Mouse (Mus musculus): ENCODE measurements around the gene Ankrd36.

The Ankrd36 gene

DNA sequence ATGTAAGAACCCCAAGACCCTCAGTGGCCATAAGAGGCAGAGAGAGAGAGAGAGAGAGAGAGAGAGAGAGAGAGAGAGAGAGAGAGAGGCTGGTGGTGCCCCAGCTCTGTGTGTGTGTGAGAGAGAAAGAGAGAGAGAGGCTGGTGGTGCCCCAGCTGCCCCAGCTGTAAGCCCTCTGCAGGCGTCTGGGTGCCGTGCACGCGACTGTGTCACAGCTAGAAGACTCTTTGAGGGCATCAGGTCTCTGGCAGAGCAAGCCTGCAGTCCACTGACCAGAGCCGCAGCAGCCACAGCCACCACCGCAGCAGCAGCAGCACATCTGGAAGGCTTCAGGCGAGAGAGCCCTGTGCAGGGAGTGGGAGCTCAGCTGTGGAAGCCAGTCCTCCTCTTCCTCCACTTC lies 114.8 kb downstream of the Ankrd36 start:
- DNase-seq (ENCODE audit: inconsistent ontology term), result no peak

DNA sequence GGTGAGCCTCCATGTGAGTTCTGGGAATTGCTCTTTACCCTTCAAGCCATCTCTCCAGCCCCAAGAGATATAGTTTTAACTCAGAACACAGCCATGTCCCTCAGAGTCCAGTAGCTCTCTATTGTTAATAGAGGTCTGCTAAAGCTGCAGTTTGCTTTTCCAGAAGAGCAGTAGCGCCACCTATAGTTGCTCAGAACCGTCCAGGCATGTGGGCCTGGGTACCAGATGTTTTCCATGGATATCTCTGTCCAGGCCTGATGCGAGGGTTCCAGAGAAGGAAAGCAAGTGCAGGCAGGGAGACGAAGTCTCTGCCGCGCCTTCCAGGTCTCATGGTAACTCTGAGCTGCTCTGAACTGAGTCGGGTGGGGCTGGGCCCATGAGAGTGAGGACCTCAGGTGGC lies 122.3 kb downstream of the Ankrd36 start:
- DNase-seq (ENCODE audit: inconsistent ontology term), result no peak

DNA sequence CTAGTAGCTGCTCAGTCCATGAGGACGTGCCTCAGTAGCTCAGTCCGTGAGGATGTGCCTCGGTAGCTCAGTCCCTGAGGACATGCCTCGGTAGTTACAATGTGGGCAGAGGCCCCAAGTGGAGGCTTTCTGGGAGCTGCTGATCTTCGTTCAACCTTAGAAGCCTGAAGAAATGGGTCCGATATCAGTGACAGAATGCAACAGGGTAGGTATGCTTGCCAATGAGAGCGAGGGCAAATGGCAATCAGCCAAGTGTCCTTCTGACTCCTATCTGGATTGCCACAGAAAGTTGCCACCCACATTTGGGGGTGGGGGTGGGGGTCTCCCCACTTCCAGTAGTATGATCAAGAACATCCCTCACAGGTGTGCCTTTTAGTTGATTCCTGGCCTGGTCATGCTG lies 131.3 kb downstream of the Ankrd36 start:
- DNase-seq (ENCODE audit: inconsistent ontology term), result no peak

DNA sequence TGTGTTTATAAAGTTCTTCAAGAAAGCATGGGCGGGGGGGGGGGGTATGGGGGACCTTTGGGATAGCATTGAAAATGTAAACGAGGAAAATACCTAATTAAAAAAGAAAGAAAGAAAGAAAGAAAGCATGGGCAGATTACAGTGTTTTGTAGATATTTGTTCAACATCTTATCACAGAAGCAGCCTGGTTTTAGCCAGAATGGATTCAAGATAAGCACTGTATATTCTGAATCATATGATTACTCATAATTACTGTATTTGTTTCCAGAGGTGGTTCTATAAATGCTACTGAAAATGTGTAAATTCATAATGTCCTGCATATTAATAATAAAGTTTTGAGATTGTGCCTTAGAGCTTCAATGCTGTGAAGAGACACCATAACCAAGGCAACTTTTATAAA lies 131.8 kb downstream of the Ankrd36 start:
- no peak for DNase-seq (ENCODE audit: inconsistent ontology term)

DNA sequence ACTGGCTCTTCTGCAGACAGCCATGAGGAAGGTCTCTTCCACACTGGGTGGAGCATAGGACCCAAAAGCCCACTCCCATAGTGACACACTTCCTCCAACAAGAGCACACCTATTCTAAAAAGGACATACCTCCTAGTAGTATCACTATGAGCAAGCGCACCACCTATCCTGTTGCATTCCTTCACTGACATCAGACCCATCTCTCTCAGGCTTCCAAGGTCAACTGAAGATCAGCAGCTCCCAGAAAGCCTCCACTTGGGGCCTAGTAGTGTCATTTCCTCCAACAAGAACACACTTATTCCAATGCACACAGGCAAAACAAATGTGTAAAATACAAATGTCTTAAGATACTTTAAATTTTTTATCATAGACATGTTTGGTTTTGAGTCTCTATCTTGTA lies 132.3 kb downstream of the Ankrd36 start:
- no peak for DNase-seq (ENCODE audit: inconsistent ontology term)

DNA sequence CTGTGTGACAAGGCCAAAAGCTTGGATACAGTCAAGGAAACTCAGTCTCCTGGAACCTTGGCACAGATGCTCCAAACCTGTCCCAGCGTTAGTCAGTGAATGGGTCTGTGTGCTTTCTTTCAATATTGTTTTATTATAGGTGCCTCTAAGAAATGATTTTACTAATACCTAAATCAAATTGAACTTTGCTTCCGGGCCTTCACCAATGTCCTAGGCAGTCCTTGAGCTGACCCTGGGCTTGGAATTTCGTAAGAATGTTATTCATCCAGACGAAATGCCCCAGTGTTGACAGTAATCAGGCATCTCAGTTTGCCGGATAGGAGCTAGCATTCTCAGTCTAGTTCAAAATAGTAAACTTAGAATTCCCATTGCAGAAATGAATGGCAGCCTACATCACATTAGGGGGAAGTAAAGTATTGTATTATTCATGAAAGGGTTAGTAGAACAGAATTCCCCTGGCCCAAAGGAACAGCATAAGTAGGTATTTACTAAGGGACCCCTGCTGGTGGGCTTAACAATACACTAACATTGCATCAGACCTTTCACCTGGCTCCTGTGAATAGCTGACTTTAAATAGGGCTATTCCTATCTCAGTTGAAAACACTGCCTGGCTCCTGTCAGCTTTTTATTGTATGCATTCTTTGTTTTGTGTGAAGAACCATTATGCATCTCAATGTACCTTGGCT lies 132.9 kb downstream of the Ankrd36 start:
- no peak for DNase-seq (ENCODE audit: inconsistent ontology term)

DNA sequence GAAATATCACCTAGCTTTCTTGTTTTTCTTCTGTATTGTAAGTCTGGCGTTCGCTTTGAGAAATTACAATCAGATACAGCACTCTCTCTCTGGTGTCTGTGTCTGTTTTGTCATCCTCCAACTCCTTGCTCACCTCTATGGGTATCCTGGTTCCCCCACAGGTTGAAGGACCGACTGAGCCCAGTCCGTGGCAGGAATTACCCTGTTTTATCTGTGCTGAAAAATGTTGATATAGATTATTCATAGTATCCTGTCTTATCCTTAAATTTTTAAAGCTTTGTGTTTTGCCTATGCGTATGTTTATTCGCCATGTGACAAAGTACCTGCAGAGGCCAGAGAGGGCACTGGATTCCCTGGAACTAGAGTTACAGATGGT lies 133.5 kb downstream of the Ankrd36 start:
- DNase-seq (ENCODE audit: inconsistent ontology term), result no peak

DNA sequence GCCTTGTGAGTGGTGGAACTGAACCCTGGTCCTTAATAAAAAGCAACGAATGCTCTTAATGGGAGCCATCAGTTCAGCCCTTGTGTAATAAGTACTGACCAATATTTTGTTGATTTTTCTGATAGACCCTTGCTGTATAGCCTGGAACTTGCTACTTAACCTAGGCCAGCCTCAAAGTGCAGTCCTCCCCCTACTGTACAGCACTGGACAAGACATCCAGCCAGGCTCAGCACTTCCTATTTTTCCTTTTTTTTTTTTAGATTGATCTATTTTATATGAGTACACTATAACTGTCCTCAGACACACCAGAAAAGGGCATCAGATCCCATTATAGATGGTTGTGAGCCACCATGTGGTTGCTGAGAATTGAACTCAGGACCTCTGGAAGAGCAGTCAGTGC lies 133.9 kb downstream of the Ankrd36 start:
- DNase-seq (ENCODE audit: inconsistent ontology term), result no peak

DNA sequence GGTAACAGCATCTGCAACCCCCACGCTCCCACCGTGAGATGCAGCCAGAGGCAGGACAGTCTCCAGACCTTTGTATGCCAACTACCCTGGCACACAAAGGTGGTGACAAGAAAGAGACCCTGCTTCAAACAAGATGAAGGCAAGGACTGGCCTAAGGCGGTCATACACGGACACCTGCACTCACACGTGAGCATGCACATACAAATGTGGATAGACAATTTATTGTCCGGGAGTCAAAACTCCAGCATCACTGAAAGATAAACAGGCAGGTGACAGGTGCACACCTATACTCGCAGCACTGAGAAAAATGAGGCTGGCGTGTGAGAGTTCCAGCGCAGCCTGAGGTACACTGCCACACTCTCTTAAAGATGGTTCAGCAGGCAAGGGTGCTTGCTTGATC lies 136.5 kb downstream of the Ankrd36 start:
- DNase-seq (ENCODE audit: inconsistent ontology term), result no peak

GRCm38 (mm10) chr11:5706874-5707529 lies 137.5 kb downstream of the Ankrd36 start:
- DNase-seq (ENCODE audit: inconsistent ontology term), result no peak

DNA sequence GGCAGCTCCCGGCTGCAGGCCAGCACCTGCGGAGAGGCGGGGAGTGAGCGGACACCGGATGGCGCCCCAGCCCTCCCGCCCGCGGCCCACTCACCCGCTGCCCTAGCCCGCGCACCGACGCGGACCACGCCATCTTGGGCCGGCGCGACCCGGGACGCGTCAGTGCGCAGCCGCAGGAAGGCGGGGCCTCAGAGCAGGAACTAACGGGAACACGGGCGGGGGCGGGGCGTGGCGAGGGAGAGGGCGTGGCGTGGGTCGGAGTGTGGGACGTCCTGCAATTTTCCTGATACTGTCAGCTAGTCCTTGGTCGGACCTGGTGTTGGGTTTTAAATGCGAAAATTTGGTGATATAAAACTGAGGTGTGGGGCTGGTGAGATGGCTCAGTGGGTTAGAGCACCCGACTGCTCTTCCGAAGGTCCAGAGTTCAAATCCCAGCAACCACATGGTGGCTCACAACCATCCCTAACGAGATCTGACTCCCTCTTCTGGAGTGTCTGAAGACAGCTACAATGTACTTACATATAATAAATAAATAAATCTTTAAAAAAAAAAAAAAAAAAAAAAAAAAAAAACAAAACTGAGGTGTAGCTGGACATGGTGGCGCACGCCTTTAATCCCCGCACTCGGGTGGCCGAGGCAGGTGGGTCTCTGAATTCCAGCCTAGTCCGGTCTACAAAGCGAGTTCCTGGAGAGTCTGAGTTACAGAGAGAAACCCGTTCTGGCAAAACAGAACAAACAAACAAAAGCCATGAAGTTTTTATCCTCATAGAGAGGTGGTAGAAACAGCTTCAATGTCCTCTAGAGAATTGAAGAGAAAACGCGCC lies 138.3 kb downstream of the Ankrd36 start:
- DNase-seq (ENCODE audit: inconsistent ontology term), result peak; percentile 97

- no peak for DNase-seq (ENCODE audit: inconsistent ontology term)
These were observed 145.7 kb downstream of the Ankrd36 start for GRCm38 (mm10) chr11:5715179-5715578.

DNA sequence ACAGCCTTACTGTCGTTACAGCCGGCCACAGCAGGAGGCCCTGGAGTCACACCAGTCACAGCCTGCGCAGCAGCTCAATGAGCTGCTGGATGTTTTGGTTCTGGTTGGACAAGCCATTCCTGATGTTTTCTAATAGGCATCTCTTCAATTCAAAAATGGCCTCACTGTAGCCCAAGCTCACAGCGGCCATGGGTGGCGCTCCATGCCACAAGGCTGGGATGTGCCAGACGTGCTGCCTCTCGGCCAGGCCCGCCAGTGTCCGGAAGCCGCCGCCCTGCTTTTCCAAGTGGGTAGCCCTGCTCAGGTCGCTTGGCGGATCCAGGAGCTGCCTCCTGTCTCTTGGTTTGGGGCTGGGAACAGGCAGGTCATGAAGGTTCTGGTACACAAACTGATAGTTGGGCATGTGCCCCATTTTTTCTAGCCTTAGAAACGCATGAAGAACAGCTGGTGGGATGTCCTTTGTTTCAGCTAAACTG lies 146.2 kb downstream of the Ankrd36 start, which contains the start of gene Mrps24:
Gene Mrps24, minus strand, starts transcription at position 51 of the 476 bp plus-strand sequence.
- no peak for DNase-seq (ENCODE audit: inconsistent ontology term)

GRCm38 (mm10) chr11:5716246-5716645 lies 146.8 kb downstream of the Ankrd36 start:
- no peak for DNase-seq (ENCODE audit: inconsistent ontology term)

- DNase-seq (ENCODE audit: inconsistent ontology term), result no peak
These were observed 147.6 kb downstream of the Ankrd36 start for GRCm38 (mm10) chr11:5716938-5717705.

DNA sequence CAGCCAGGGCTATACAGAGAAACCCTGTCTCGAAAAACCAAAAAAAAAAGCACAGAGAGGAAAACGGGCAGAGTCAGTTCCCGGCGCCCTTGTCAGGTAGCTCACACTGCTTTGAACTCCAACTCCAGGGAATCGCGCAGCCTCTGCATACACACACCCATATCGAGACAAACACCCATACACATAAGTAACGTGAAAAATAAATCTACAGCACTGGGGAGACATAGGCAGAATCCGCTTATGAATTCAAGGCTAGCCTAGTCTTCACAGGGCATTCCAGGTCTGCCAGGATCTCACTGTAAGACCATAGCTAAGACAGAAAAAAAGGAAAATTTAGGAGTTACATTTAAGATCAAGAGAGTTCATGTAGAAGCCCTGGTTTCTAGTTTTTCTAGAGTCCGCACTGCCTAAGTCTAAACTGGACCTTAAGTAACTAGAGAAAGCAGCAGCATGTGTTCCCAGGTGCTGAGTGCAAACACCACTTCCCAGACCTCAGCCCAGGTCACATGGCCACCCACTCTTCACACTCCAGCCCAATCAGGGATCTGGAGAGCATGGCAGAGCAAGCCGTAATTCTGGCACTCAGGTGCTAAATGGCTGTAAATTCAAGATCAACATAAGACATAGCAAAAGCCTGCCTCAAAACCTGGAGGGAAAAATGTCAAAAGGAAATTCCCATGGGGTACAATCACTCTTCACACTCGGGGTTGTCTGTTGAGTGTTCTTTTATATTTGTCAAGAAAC lies 149.3 kb downstream of the Ankrd36 start:
- no peak for DNase-seq (ENCODE audit: inconsistent ontology term)

- no peak for DNase-seq (ENCODE audit: inconsistent ontology term)
These were observed 160.1 kb downstream of the Ankrd36 start for GRCm38 (mm10) chr11:5729582-5729981.

DNA sequence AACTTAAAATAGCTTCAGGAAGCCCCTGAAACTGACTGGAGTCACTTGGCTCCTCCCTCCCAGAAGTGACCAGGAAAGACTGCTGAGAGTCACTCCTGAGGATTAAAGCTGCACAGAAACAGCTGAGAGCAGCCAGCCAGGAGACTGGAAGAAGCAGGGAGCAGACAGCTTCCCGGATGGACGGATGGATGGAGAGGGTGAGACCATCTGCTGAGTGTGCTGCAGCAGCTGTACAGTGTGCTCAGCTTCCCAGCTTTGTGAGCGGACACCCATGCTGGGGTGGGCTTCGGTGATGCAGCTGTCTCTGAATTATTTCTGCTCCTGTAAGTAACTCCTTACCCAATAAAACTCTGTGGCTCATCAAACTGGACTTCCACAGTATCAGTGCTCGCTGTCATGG lies 162.9 kb downstream of the Ankrd36 start:
- DNase-seq (ENCODE audit: inconsistent ontology term), result no peak

DNA sequence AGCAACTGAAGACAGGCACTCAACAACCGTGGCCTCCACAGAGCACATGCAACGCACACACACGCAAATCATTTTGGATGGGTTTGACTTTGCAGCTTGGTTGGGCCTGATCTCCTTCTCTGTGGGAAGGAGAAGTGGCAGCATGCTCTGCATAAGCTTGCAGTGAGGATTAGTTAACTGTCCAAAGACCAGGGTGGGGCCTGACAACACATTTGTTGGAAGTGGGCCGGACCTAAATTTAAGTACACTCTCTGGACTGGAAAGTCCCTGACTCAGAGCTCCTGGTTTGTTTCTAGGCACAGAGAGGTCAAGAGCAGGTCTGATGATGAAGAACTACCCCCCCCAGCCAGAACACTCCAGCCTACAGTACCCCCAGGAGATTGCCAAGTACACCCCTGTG lies 164.8 kb downstream of the Ankrd36 start:
- DNase-seq (ENCODE audit: inconsistent ontology term), result no peak

GRCm38 (mm10) chr11:5737137-5737536 lies 167.7 kb downstream of the Ankrd36 start:
- peak; percentile 46 for DNase-seq (ENCODE audit: inconsistent ontology term)

Data from Muller cell, postnatal 12 days (primary cell).